Mouse (Mus musculus): ENCODE measurements around the gene Thy1. TPM values are rescaled to one million over a fixed set of nuclear protein-coding genes. Genes with fewer than 3 reads are reported as not detected.

The Thy1 gene
- polyA plus RNA-seq, 1 experiment from 2014 or later, result 1.6 TPM

DNA sequence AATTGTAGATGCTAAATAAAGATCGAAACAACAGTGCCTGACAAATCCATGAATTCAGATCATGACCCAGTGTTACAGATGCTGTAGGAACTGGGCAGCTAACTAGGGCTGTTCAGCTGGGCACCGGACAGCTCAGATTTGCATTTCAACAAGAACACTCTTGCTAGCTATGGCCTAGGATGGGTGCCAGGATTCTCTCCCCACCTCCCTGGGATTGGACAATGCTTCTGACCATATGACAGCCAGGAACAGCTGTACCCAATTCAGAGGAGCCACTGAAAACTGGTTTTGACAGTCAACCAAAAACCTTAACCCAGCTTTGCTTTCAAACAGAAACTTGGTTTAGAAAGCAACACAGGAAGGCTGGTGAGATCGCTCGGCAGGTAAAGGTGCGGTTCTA is 26.9 kb upstream of the Thy1 start:
- H3K4me2 ChIP-seq (replicated peaks), result no peak overlapping the region
- no peak overlapping the region for H3K27ac ChIP-seq
- no peak overlapping the region for H3K4me3 ChIP-seq
- peaks cover 4% of the 10 kb centered on the region; the same call in 1 of the 2 replicates for H3K4me1 ChIP-seq
- no peaks in the 10 kb centered on the region for H3K27me3 ChIP-seq
- no peaks in the 10 kb centered on the region for H3K36me3 ChIP-seq
- 86% methylated on average over 5 of the region's 5 CpGs for WGBS
- no peaks in the 10 kb centered on the region for H3K9me3 ChIP-seq
- no peak overlapping the region for H3K9ac ChIP-seq
- ATAC-seq (ENCODE audit: insufficient number of reproducible peaks, insufficient read depth, low FRiP score, low TSS enrichment), result no peak

- H3K27ac ChIP-seq, result no peak overlapping the region
- no peaks in the 10 kb centered on the region for H3K36me3 ChIP-seq
- H3K9me3 ChIP-seq, result no peaks in the 10 kb centered on the region
- H3K9ac ChIP-seq, result no peak overlapping the region
- no peak overlapping the region for H3K4me2 ChIP-seq (replicated peaks)
- no peak for ATAC-seq (ENCODE audit: insufficient number of reproducible peaks, insufficient read depth, low FRiP score, low TSS enrichment)
- WGBS, result 73% methylated on average over 5 of the region's 5 CpGs
- H3K4me1 ChIP-seq, result peaks cover 2% of the 10 kb centered on the region; the same call in 1 of the 2 replicates
- no peaks in the 10 kb centered on the region for H3K27me3 ChIP-seq
- no peak overlapping the region for H3K4me3 ChIP-seq
Observed at GRCm38 (mm10) chr9:44017846-44018245, 25.3 kb upstream of the Thy1 start.

GRCm38 (mm10) chr9:44020001-44020400 is 23.2 kb upstream of the Thy1 start:
- Histone ChIP-seq H3K27me3 (no peaks in the 10 kb centered on the region), H3K9ac (no peak overlapping the region), H3K4me1 (no peaks in the 10 kb centered on the region), H3K36me3 (no peaks in the 10 kb centered on the region), H3K9me3 (no peaks in the 10 kb centered on the region), H3K4me3 (no peak overlapping the region), H3K4me2 (replicated peaks) (no peak overlapping the region), H3K27ac (no peak overlapping the region)
- no peak for ATAC-seq (ENCODE audit: insufficient number of reproducible peaks, insufficient read depth, low FRiP score, low TSS enrichment)
- WGBS, result 78% methylated on average over 7 of the region's 7 CpGs

DNA sequence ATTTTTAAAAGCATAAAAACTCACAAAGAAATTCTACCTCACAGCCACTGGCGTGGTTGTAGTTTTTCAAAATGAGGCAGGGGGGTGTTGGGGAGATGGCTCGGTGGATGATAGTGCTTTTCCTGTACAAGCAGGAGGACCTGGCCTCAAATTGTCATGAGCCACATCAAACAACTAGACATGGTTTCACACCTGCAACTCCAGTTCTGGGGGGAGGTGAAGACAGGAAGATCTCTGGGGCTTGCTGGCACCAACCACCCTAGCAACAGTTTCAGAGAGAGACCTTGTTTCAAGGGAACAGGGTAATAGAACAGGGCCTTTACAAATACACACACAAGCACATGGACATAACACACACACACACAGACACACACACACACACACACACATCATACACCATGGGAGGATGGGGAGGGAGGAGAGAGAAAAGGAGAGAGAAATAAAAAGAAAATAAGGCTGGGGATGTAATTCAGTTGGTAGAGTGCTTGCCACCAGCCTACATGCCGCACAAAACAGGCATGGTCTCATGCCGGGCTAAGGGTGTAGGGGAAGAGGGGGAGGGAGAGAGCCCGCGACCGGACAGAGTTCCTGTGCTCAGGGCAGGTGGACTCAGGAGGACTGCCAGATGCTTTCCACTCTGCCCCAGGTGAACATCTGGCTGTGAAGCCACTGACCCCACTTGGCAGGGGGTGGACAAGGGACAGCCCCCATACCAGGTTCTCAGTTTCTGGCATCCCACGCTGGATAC is 20.9 kb upstream of the Thy1 start:
- ATAC-seq (ENCODE audit: insufficient number of reproducible peaks, insufficient read depth, low FRiP score, low TSS enrichment), result no peak
- Histone ChIP-seq H3K4me3 (no peak overlapping the region), H3K36me3 (no peaks in the 10 kb centered on the region), H3K4me2 (replicated peaks) (no peak overlapping the region), H3K27ac (no peak overlapping the region), H3K4me1 (no peaks in the 10 kb centered on the region), H3K9me3 (no peaks in the 10 kb centered on the region), H3K9ac (no peak overlapping the region), H3K27me3 (no peaks in the 10 kb centered on the region)
- 62% methylated on average over 8 of the region's 8 CpGs for WGBS

GRCm38 (mm10) chr9:44024096-44024495 is 19.1 kb upstream of the Thy1 start:
- Histone ChIP-seq H3K9me3 (no peaks in the 10 kb centered on the region), H3K9ac (no peak overlapping the region), H3K27me3 (no peaks in the 10 kb centered on the region), H3K27ac (no peak overlapping the region), H3K4me1 (no peaks in the 10 kb centered on the region), H3K4me3 (no peak overlapping the region), H3K4me2 (replicated peaks) (no peak overlapping the region), H3K36me3 (no peaks in the 10 kb centered on the region)
- no peak for ATAC-seq (ENCODE audit: insufficient number of reproducible peaks, insufficient read depth, low FRiP score, low TSS enrichment)
- WGBS, result 75% methylated on average over 3 of the region's 3 CpGs

DNA sequence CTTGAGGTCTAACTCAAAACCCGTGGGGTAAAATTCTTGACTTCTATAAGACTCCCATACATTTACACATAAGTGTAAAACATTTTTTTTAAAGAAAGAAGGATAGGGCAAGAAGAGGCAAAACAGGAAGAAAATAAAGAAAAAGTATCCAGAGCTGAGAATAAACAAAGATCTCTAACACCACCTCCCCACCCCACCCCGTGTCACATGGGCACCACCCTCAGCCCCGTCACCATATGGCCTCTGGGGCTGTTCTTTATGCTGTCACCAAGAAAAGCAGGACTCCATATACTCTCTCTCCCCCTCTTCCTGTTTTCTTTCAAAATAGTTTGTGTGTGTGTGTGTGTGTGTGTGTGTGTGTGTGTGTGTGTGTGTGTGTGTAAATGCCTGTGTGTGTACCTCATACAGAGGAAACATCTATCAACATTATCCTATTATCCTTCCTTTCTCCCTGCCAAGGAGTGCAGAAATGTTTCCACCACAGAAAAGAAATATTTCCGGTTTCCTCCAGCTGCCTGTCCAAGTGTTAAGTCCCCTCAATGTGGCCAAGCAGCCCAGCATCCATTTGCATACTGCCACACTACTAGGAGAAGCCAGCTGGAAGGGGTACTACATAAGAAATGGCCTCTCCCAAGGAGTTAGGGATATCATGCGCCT is 13.5 kb upstream of the Thy1 start:
- no peaks in the 10 kb centered on the region for H3K27me3 ChIP-seq
- H3K4me3 ChIP-seq, result no peak overlapping the region
- H3K9ac ChIP-seq, result no peak overlapping the region
- H3K9me3 ChIP-seq, result no peaks in the 10 kb centered on the region
- H3K4me1 ChIP-seq, result no peaks in the 10 kb centered on the region
- H3K36me3 ChIP-seq, result no peaks in the 10 kb centered on the region
- no peak overlapping the region for H3K27ac ChIP-seq
- 55% methylated on average over 5 of the region's 5 CpGs for WGBS
- no peak for ATAC-seq (ENCODE audit: insufficient number of reproducible peaks, insufficient read depth, low FRiP score, low TSS enrichment)
- no peak overlapping the region for H3K4me2 ChIP-seq (replicated peaks)

- 94% methylated on average over 4 of the region's 4 CpGs for WGBS
- ATAC-seq (ENCODE audit: insufficient number of reproducible peaks, insufficient read depth, low FRiP score, low TSS enrichment), result no peak
- Histone ChIP-seq H3K36me3 (no peaks in the 10 kb centered on the region), H3K9me3 (no peaks in the 10 kb centered on the region), H3K4me2 (replicated peaks) (no peak overlapping the region), H3K27me3 (no peaks in the 10 kb centered on the region), H3K4me1 (no peaks in the 10 kb centered on the region), H3K4me3 (no peak overlapping the region), H3K27ac (no peak overlapping the region), H3K9ac (no peak overlapping the region)
Observed at GRCm38 (mm10) chr9:44030646-44031045, 12.5 kb upstream of the Thy1 start.

GRCm38 (mm10) chr9:44031079-44031478 is 12.1 kb upstream of the Thy1 start:
- Histone ChIP-seq H3K4me2 (replicated peaks) (no peak overlapping the region), H3K36me3 (no peaks in the 10 kb centered on the region), H3K4me1 (no peaks in the 10 kb centered on the region), H3K27me3 (no peaks in the 10 kb centered on the region), H3K9me3 (no peaks in the 10 kb centered on the region), H3K4me3 (no peak overlapping the region), H3K9ac (no peak overlapping the region), H3K27ac (no peak overlapping the region)
- ATAC-seq (ENCODE audit: insufficient number of reproducible peaks, insufficient read depth, low FRiP score, low TSS enrichment), result no peak
- WGBS, result 82% methylated on average over 5 of the region's 5 CpGs

GRCm38 (mm10) chr9:44031946-44032345 is 11.2 kb upstream of the Thy1 start:
- Histone ChIP-seq H3K27ac (no peak overlapping the region), H3K4me2 (replicated peaks) (no peak overlapping the region), H3K9ac (no peak overlapping the region), H3K27me3 (no peaks in the 10 kb centered on the region), H3K36me3 (no peaks in the 10 kb centered on the region), H3K9me3 (no peaks in the 10 kb centered on the region), H3K4me1 (no peaks in the 10 kb centered on the region), H3K4me3 (no peak overlapping the region)
- WGBS, result 71% methylated on average over 4 of the region's 4 CpGs
- no peak for ATAC-seq (ENCODE audit: insufficient number of reproducible peaks, insufficient read depth, low FRiP score, low TSS enrichment)

- Histone ChIP-seq H3K4me2 (replicated peaks) (no peak overlapping the region), H3K9me3 (no peaks in the 10 kb centered on the region), H3K36me3 (no peaks in the 10 kb centered on the region), H3K4me1 (no peaks in the 10 kb centered on the region), H3K27ac (no peak overlapping the region), H3K9ac (no peak overlapping the region), H3K4me3 (no peak overlapping the region), H3K27me3 (no peaks in the 10 kb centered on the region)
- 94% methylated on average over 5 of the region's 5 CpGs for WGBS
- no peak for ATAC-seq (ENCODE audit: insufficient number of reproducible peaks, insufficient read depth, low FRiP score, low TSS enrichment)
Observed at GRCm38 (mm10) chr9:44033317-44033716, 9.9 kb upstream of the Thy1 start.

GRCm38 (mm10) chr9:44033957-44034727 is 9.0 kb upstream of the Thy1 start:
- Histone ChIP-seq H3K4me3 (no peak overlapping the region), H3K27ac (no peak overlapping the region), H3K27me3 (no peaks in the 10 kb centered on the region), H3K9me3 (no peaks in the 10 kb centered on the region), H3K4me2 (replicated peaks) (no peak overlapping the region), H3K9ac (no peak overlapping the region), H3K36me3 (no peaks in the 10 kb centered on the region), H3K4me1 (no peaks in the 10 kb centered on the region)
- ATAC-seq (ENCODE audit: insufficient number of reproducible peaks, insufficient read depth, low FRiP score, low TSS enrichment), result no peak
- 71% methylated on average over 13 of the region's 13 CpGs for WGBS

DNA sequence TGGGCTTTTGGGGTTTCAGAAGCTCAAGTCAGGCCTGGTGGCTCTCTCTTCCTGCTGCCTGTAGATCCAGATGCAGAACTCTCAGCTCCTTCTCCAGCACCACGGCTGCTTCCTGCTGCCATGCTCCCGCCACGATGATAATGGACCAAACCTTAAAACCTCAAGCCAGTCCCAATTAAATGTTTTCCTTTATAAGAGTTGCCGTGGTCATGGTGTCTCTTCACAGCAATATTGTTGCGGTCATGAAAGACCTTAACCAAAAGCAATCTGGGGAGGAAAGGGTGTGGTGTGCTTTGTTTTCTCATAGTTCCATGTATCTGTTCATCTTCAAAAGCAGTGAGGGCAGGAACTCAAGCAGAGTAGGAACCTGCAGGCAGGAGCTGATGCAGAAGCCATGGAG is 6.1 kb upstream of the Thy1 start:
- Histone ChIP-seq H3K27me3 (peaks cover 10% of the 10 kb centered on the region), H3K9me3 (no peaks in the 10 kb centered on the region), H3K4me3 (no peak overlapping the region), H3K4me1 (no peaks in the 10 kb centered on the region), H3K4me2 (replicated peaks) (no peak overlapping the region), H3K27ac (no peak overlapping the region), H3K9ac (no peak overlapping the region), H3K36me3 (no peaks in the 10 kb centered on the region)
- 91% methylated on average over 5 of the region's 5 CpGs for WGBS
- ATAC-seq (ENCODE audit: insufficient number of reproducible peaks, insufficient read depth, low FRiP score, low TSS enrichment), result no peak

All from embryonic facial prominence, embryonic 12.5 days (tissue).